Mouse (Mus musculus) lung, postnatal 0 days (tissue): ENCODE measurements around the gene Fto. TPM values are rescaled to one million over a fixed set of nuclear protein-coding genes. Genes with fewer than 3 reads are reported as not detected.

Experiments used
- ATAC-seq: fragments of 200-750 bp; cut with Nextera tagmentation; 2 replicates; pipeline ENCODE4 v1.8.0; 2017; ENCODE audit warnings: moderate library complexity
- DNase-seq: peaks from one replicate; pipeline ENCODE4 v3.0.0-alpha.2; 2016; ENCODE audit warnings: low spot score
- H3K27ac ChIP-seq: fragments of 300-500 bp; sonication (generic); 2 replicates; pipeline ENCODE4 v1.5.1; 2014; ENCODE audit warnings: antibody characterized with exemption, mild to moderate bottlenecking, low read length, mixed read lengths
- H3K27me3 ChIP-seq: fragments of 300-500 bp; sonication (generic); replicated peaks from 2 replicates; pipeline ENCODE4 v1.6.1; 2014; ENCODE audit warnings: low read length, mixed read lengths; ENCODE audit not compliant: insufficient read depth
- H3K36me3 ChIP-seq: fragments of 300-500 bp; sonication (generic); 2 replicates; pipeline ENCODE4 v1.6.1; 2014; ENCODE audit warnings: low read length, mixed read lengths; ENCODE audit not compliant: insufficient read depth
- H3K4me1 ChIP-seq: fragments of 300-500 bp; sonication (generic); 2 replicates; pipeline ENCODE4 v1.6.1; 2014; ENCODE audit warnings: antibody characterized with exemption, low read depth, low read length, mixed read lengths; ENCODE audit not compliant: insufficient read depth
- H3K4me2 ChIP-seq: fragments of 300-500 bp; sonication (generic); replicated peaks from 2 replicates; pipeline ENCODE4 v1.6.1; 2014; ENCODE audit warnings: low read depth, mild to moderate bottlenecking, low read length, moderate library complexity, mixed read lengths
- H3K4me3 ChIP-seq: fragments of 300-500 bp; sonication (generic); 2 replicates; pipeline ENCODE4 v1.5.1; 2014; ENCODE audit warnings: low read depth, low read length
- H3K9ac ChIP-seq: fragments of 300-500 bp; sonication (generic); replicated peaks from 2 replicates; pipeline ENCODE4 v1.6.1; 2014; ENCODE audit warnings: low read depth, mild to moderate bottlenecking
- H3K9me3 ChIP-seq: fragments of 300-500 bp; sonication (generic); 2 replicates; pipeline ENCODE4 v1.6.1; 2016; ENCODE audit warnings: low read length, mixed read lengths
- CTCF ChIP-seq: IDR thresholded peaks from 2 replicates; pipeline ENCODE4 v1.5.1; 2016; ENCODE audit warnings: antibody characterized with exemption, mild to moderate bottlenecking
- EP300 ChIP-seq: IDR thresholded peaks from 2 replicates; pipeline ENCODE4 v1.6.1; 2016; ENCODE audit warnings: antibody characterized with exemption, mild to moderate bottlenecking, control low read depth
- WGBS: fragments of 180-500 bp; shearing (Covaris S2); extraction: QIAGEN DNeasy Blood & Tissue Kit; methylation state at CpG from one replicate; pipeline ENCODE4 v1.1.7; 2014; 5-methylcytosine and 5-hydroxymethylcytosine counted together
- polyA plus RNA-seq: library from polyadenylated mRNA; unstranded; fragments of >200 nt; fragmentation: Nextera tagmentation; extraction: Ambion mirVana; gene quantifications from 2 replicates; pipeline ENCODE4 v1.2.1, GENCODE M21; 2015

Gene Fto
- polyA plus RNA-seq, 1 experiment from 2014 or later: 29.8 TPM

- Histone ChIP-seq H3K4me2 (no peak overlapping the region), H3K9me3 (no peaks in the 10 kb centered on the region), H3K4me3 (no peak overlapping the region), H3K4me1 (no peaks in the 10 kb centered on the region), H3K27ac (no peak overlapping the region), H3K36me3 (no peaks in the 10 kb centered on the region), H3K9ac (no peak overlapping the region), H3K27me3 (no peaks in the 10 kb centered on the region)
- ATAC-seq (no peak), DNase-seq (no peak)
- WGBS: 58% methylated on average over 5 of the region's 5 CpGs
- TF ChIP-seq EP300: no peak
- no peak for TF ChIP-seq CTCF
Observed at GRCm38 (mm10) chr8:91538892-91539291, 225.6 kb downstream of the Fto start.

- 83% methylated on average over 8 of the region's 8 CpGs for WGBS
- Histone ChIP-seq H3K9me3 (no peaks in the 10 kb centered on the region), H3K27ac (no peak overlapping the region), H3K9ac (no peak overlapping the region), H3K4me3 (no peak overlapping the region), H3K4me1 (no peaks in the 10 kb centered on the region), H3K36me3 (no peaks in the 10 kb centered on the region), H3K4me2 (no peak overlapping the region), H3K27me3 (no peaks in the 10 kb centered on the region)
- DNase-seq (no peak), ATAC-seq (no peak)
- no peak for TF ChIP-seq EP300
- TF ChIP-seq CTCF: no peak
Observed at GRCm38 (mm10) chr8:91539586-91539985, 226.3 kb downstream of the Fto start.

DNA sequence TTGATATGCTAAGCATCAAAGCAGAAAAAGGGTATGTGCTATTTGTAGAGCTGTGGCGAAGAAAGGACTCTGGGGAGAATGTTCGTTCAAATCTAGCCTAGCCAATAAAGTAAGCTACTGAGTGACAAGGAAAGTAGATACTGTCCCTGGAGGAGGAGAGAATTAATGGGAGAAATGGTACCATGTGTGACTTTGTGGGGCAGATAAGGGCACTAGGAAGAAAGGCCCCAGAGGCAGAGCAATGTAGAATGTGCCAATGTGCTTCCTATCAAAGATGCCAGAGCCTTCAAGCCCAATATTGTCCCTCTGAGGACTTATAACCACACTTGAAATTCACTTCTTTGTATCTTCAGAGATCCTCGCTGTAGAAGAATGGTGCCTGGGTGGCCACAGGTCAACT is 227.9 kb downstream of the Fto start:
- Histone ChIP-seq H3K27ac (no peak overlapping the region), H3K4me2 (no peak overlapping the region), H3K4me1 (no peaks in the 10 kb centered on the region), H3K9me3 (no peaks in the 10 kb centered on the region), H3K27me3 (no peaks in the 10 kb centered on the region), H3K9ac (no peak overlapping the region), H3K4me3 (no peak overlapping the region), H3K36me3 (no peaks in the 10 kb centered on the region)
- ATAC-seq (no peak), DNase-seq (no peak)
- TF ChIP-seq EP300 (no peak), CTCF (no peak)
- WGBS: 82% methylated on average over 3 of the region's 3 CpGs

- H3K27me3 ChIP-seq: no peaks in the 10 kb centered on the region
- no peak overlapping the region for H3K4me2 ChIP-seq
- H3K4me1 ChIP-seq: no peaks in the 10 kb centered on the region
- no peak overlapping the region for H3K9ac ChIP-seq
- no peak for DNase-seq
- no peak overlapping the region for H3K4me3 ChIP-seq
- no peaks in the 10 kb centered on the region for H3K36me3 ChIP-seq
- no peak for TF ChIP-seq EP300
- no peak for TF ChIP-seq CTCF
- H3K27ac ChIP-seq: no peak overlapping the region
- WGBS: 88% methylated on average over 3 of the region's 3 CpGs
- no peak for ATAC-seq
- H3K9me3 ChIP-seq: no peaks in the 10 kb centered on the region
Observed at GRCm38 (mm10) chr8:91545561-91545960, 232.2 kb downstream of the Fto start.

- no peak for ATAC-seq
Observed at GRCm38 (mm10) chr8:91546599-91546998, 233.3 kb downstream of the Fto start.

DNA sequence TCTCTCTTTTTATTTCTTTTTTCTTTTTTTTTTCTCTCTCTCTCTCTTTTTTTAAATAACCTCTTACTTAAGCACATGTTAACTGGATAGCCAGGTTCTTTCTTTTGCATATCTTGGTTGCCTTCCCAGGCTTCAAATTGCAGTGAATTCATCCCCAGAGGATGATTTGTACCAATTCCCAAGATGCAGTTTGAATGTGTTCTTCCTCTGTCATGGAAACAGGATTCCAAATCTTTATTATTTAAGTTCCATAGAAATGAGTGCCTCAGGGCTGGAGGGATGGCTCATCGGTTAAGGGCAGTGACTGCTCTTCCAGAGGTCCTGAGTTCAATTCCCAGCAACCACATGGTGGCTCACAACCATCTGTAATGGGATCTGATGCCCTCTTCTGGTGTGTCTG is 236.8 kb downstream of the Fto start:
- WGBS: 96% methylated on average over 1 of the region's 1 CpGs
- ATAC-seq (no peak), DNase-seq (no peak)
- Histone ChIP-seq H3K4me1 (no peaks in the 10 kb centered on the region), H3K9me3 (no peaks in the 10 kb centered on the region), H3K27me3 (no peaks in the 10 kb centered on the region), H3K4me3 (no peak overlapping the region), H3K36me3 (no peaks in the 10 kb centered on the region), H3K9ac (no peak overlapping the region), H3K27ac (no peak overlapping the region), H3K4me2 (no peak overlapping the region)
- TF ChIP-seq CTCF (no peak), EP300 (no peak)

More at GRCm38 (mm10) chr8:91546599-91546998, 233.3 kb downstream of the Fto start:
- DNase-seq: no peak
- H3K27ac ChIP-seq: no peak overlapping the region
- H3K9ac ChIP-seq: no peak overlapping the region
- H3K36me3 ChIP-seq: no peaks in the 10 kb centered on the region
- WGBS: 66% methylated on average over 8 of the region's 8 CpGs
- no peaks in the 10 kb centered on the region for H3K9me3 ChIP-seq
- H3K4me2 ChIP-seq: no peak overlapping the region
- no peak overlapping the region for H3K4me3 ChIP-seq
- no peaks in the 10 kb centered on the region for H3K27me3 ChIP-seq
- no peak for TF ChIP-seq CTCF
- no peaks in the 10 kb centered on the region for H3K4me1 ChIP-seq

- no peak overlapping the region for H3K9ac ChIP-seq
- no peaks in the 10 kb centered on the region for H3K4me1 ChIP-seq
- no peaks in the 10 kb centered on the region for H3K27me3 ChIP-seq
- TF ChIP-seq EP300 (no peak), CTCF (no peak)
- no peaks in the 10 kb centered on the region for H3K9me3 ChIP-seq
- ATAC-seq (no peak), DNase-seq (no peak)
- H3K36me3 ChIP-seq: no peaks in the 10 kb centered on the region
- WGBS: 76% methylated on average over 9 of the region's 9 CpGs
- no peak overlapping the region for H3K27ac ChIP-seq
- no peak overlapping the region for H3K4me2 ChIP-seq
- no peak overlapping the region for H3K4me3 ChIP-seq
Observed at GRCm38 (mm10) chr8:91551166-91551765, 237.9 kb downstream of the Fto start.
